13 mouse cellular contexts compared by ENCODE assay signal in the genomic region with DNA sequence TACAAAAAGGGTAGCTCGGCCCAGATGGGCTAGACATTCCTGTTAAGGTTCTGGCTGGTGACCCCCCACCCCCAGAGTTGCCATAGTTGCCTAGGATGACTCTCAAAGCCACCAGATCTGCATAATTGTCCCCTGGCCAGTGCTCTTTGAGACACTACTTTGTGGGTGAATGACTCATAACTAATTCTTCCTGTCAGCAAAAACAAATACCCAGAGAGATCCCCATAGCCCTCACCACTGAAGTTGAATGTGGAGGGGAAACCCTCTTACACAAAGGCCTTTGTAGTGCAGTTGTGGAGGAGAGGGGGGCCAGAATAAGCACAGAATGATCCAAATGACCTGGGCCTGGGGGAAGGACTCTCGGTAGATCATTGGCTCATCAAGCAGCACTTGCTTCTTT. TPM values are rescaled to one million over a fixed set of nuclear protein-coding genes. Genes with fewer than 3 reads are reported as not detected.
DNase-seq lines count a peak whose midpoint lies in the region; ATAC-seq and TF ChIP-seq lines count a peak whose summit lies in the region.
"Had no signal": no experiment of that assay in that cellular context is flagged by ENCODE, and none has a peak within 500 bp of the region (broad histone marks: within the 10 kb centered on the region; RNA-seq: fewer than 3 reads in every experiment).

No protein-coding gene starts in this region.

- H3K4me2 ChIP-seq in midbrain, embryonic 13.5 days (replicated peaks): no peak overlapping the region
- no peak overlapping the region for H3K4me2 ChIP-seq in stomach, postnatal 0 days (replicated peaks; ENCODE audit: low read depth)
- no peak overlapping the region for H3K4me2 ChIP-seq in heart, embryonic 11.5 days
- H3K4me2 ChIP-seq: forebrain, embryonic 15.5 days; heart, embryonic 12.5 days; limb, embryonic 12.5 days had no signal

- no peak for TF ChIP-seq POLR2A in thymus, adult 2 months (IDR thresholded peaks at IDR 0.05; ENCODE audit: control insufficient read depth, extremely low read depth, insufficient read depth, low read length, poor library complexity)

- H3K36me3 ChIP-seq in midbrain, embryonic 10.5 days: no peaks in the 10 kb centered on the region
- H3K36me3 ChIP-seq in midbrain, embryonic 13.5 days: no peaks in the 10 kb centered on the region
- H3K36me3 ChIP-seq in stomach, postnatal 0 days (ENCODE audit: control insufficient read depth, insufficient read depth, low read length): no peaks in the 10 kb centered on the region
- H3K36me3 ChIP-seq in thymus, adult 2 months (ENCODE audit: control insufficient read depth, insufficient read depth, low read length): no peaks in the 10 kb centered on the region
- no peaks in the 10 kb centered on the region for H3K36me3 ChIP-seq in heart, embryonic 11.5 days (ENCODE audit: control insufficient read depth, insufficient read depth, low read length)
- H3K36me3 ChIP-seq: forebrain, embryonic 15.5 days; heart, embryonic 12.5 days; limb, embryonic 12.5 days had no signal

- WGBS in midbrain, embryonic 10.5 days: 47% methylated on average over 2 of the region's 2 CpGs
- 18% methylated on average over 2 of the region's 2 CpGs for WGBS in midbrain, embryonic 13.5 days
- 44% methylated on average over 2 of the region's 2 CpGs for WGBS in stomach, postnatal 0 days
- 20% methylated on average over 2 of the region's 2 CpGs for WGBS in thymus, adult 2 months
- 62% methylated on average over 2 of the region's 2 CpGs for WGBS in heart, embryonic 11.5 days (ENCODE audit: insufficient replicate concordance)

- no peaks in the 10 kb centered on the region for H3K9me3 ChIP-seq in midbrain, embryonic 10.5 days (replicated peaks)
- H3K9me3 ChIP-seq in midbrain, embryonic 13.5 days: no peaks in the 10 kb centered on the region
- no peaks in the 10 kb centered on the region for H3K9me3 ChIP-seq in stomach, postnatal 0 days (ENCODE audit: control insufficient read depth, low read length)
- H3K9me3 ChIP-seq in heart, embryonic 11.5 days (replicated peaks; ENCODE audit: control insufficient read depth, low read length): no peaks in the 10 kb centered on the region
- H3K9me3 ChIP-seq: forebrain, embryonic 15.5 days; heart, embryonic 12.5 days; limb, embryonic 12.5 days had no signal

- H3K4me3 ChIP-seq in midbrain, embryonic 10.5 days: no peak overlapping the region
- H3K4me3 ChIP-seq in midbrain, embryonic 13.5 days (replicated peaks): no peak overlapping the region
- H3K4me3 ChIP-seq in stomach, postnatal 0 days (ENCODE audit: low read depth, low read length): no peak overlapping the region
- H3K4me3 ChIP-seq in thymus, adult 2 months (ENCODE audit: control insufficient read depth, insufficient read depth, low read length): no peak overlapping the region
- H3K4me3 ChIP-seq in heart, embryonic 11.5 days (ENCODE audit: low read depth, low read length): no peak overlapping the region
- H3K4me3 ChIP-seq: forebrain, embryonic 15.5 days; heart, embryonic 12.5 days; limb, embryonic 12.5 days had no signal

- H3K4me1 ChIP-seq in midbrain, embryonic 10.5 days: peaks cover 10% of the 10 kb centered on the region
- peaks cover 4% of the 10 kb centered on the region; the same call in 1 of the 2 replicates for H3K4me1 ChIP-seq in midbrain, embryonic 13.5 days (replicated peaks)
- H3K4me1 ChIP-seq in stomach, postnatal 0 days (replicated peaks; ENCODE audit: control insufficient read depth, insufficient read depth): no peaks in the 10 kb centered on the region
- no peaks in the 10 kb centered on the region for H3K4me1 ChIP-seq in thymus, adult 2 months (replicated peaks; ENCODE audit: control insufficient read depth, insufficient read depth, low read length)
- no peaks in the 10 kb centered on the region for H3K4me1 ChIP-seq in heart, embryonic 11.5 days (ENCODE audit: control insufficient read depth, insufficient read depth, low read length)
- H3K4me1 ChIP-seq: forebrain, embryonic 15.5 days had no signal

- peak; percentile 28 for DNase-seq in midbrain, embryonic 10.5 days (ENCODE audit: low spot score)
- DNase-seq in embryo, embryonic 9.5 days (ENCODE audit: extremely low spot score): peak; percentile 15
- no peak for DNase-seq in stomach, postnatal 0 days (ENCODE audit: low spot score)
- DNase-seq in thymus, adult 2 months: no peak
- DNase-seq: right cerebral cortex, postnatal 14 days; thymus, postnatal 4 days had no signal

- ATAC-seq in midbrain, embryonic 13.5 days: no peak
- ATAC-seq in megakaryocyte, adult 5-6 weeks (ENCODE audit: poor library complexity, severe bottlenecking): peak; percentile 44; the same call in 1 of the 2 replicates
- ATAC-seq in stomach, postnatal 0 days (ENCODE audit: low FRiP score, low TSS enrichment): no peak
- no peak for ATAC-seq in heart, embryonic 11.5 days (replicated peaks; ENCODE audit: insufficient number of reproducible peaks, low FRiP score, low TSS enrichment)
- ATAC-seq: forebrain, embryonic 15.5 days had no signal

- H3K9ac ChIP-seq in midbrain, embryonic 13.5 days (replicated peaks): no peak overlapping the region
- no peak overlapping the region for H3K9ac ChIP-seq in stomach, postnatal 0 days (ENCODE audit: low read length)
- no peak overlapping the region for H3K9ac ChIP-seq in heart, embryonic 11.5 days (ENCODE audit: low read depth, low read length)
- H3K9ac ChIP-seq: forebrain, embryonic 15.5 days; heart, embryonic 12.5 days; limb, embryonic 12.5 days had no signal

- no peak for TF ChIP-seq CTCF in stomach, postnatal 0 days (IDR thresholded peaks at IDR 0.05; ENCODE audit: low read depth)
- TF ChIP-seq CTCF in thymus, adult 2 months (IDR thresholded peaks at IDR 0.05; ENCODE audit: borderline replicate concordance, control insufficient read depth, extremely low read depth, insufficient read depth, low read length, poor library complexity): no peak

- no peaks in the 10 kb centered on the region for H3K27me3 ChIP-seq in midbrain, embryonic 10.5 days (ENCODE audit: low read depth, poor library complexity, severe bottlenecking)
- no peaks in the 10 kb centered on the region for H3K27me3 ChIP-seq in midbrain, embryonic 13.5 days
- no peaks in the 10 kb centered on the region for H3K27me3 ChIP-seq in stomach, postnatal 0 days (ENCODE audit: control insufficient read depth, insufficient read depth, low read length)
- H3K27me3 ChIP-seq in thymus, adult 2 months (ENCODE audit: control insufficient read depth, insufficient read depth, low read length): no peaks in the 10 kb centered on the region
- no peaks in the 10 kb centered on the region for H3K27me3 ChIP-seq in heart, embryonic 11.5 days (ENCODE audit: control insufficient read depth, insufficient read depth, low read length)
- H3K27me3 ChIP-seq: forebrain, embryonic 15.5 days; heart, embryonic 12.5 days; limb, embryonic 12.5 days had no signal

- no peak for TF ChIP-seq EP300 in stomach, postnatal 0 days (optimal IDR thresholded peaks at IDR 0.05)

- 0 out of 2 replicates have a peak overlapping the region, but pooled peaks have one; percentile 1 for H3K27ac ChIP-seq in midbrain, embryonic 10.5 days (replicated peaks)
- no peak overlapping the region for H3K27ac ChIP-seq in midbrain, embryonic 13.5 days
- H3K27ac ChIP-seq in stomach, postnatal 0 days (replicated peaks): peak overlapping the region; percentile 58; the same call in 1 of the 2 replicates
- H3K27ac ChIP-seq in thymus, adult 2 months (ENCODE audit: control insufficient read depth, insufficient read depth, low read length): no peak overlapping the region
- no peak overlapping the region for H3K27ac ChIP-seq in heart, embryonic 11.5 days (ENCODE audit: low read depth, low read length)
- H3K27ac ChIP-seq: forebrain, embryonic 15.5 days; kidney, postnatal 0 days; limb, embryonic 12.5 days had no signal

RNA-seq across cellular contexts. Expression of a gene that starts 21.6 kb away (rescaled TPM):
- polyA plus RNA-seq in midbrain, embryonic 10.5 days (2016; fragmentation: Nextera tagmentation; extraction: Ambion mirVana): not detected in 2 replicates
- polyA plus RNA-seq in midbrain, embryonic 13.5 days (2015; fragmentation: Nextera tagmentation; extraction: Ambion mirVana): not detected in 2 replicates
- total RNA-seq in megakaryocyte, adult 5-6 weeks (2015): not detected in 2 replicates
- not detected in 2 replicates for total RNA-seq in megakaryocyte, adult 5-6 weeks (2017)
- polyA plus RNA-seq in stomach, postnatal 0 days (2015; fragmentation: Nextera tagmentation; extraction: Ambion mirVana): 40.0 and 44.6 TPM in 2 replicates
- 3.5 and 4.9 TPM in 2 replicates for polyA plus RNA-seq in thymus, adult 2 months (2012; rRNA removed)
- polyA plus RNA-seq in heart, embryonic 11.5 days (2014; fragmentation: Nextera tagmentation; extraction: Ambion mirVana): 0.11 TPM in 1 of 2 replicates, not detected in the other
- polyA plus RNA-seq: forebrain, embryonic 15.5 days; heart, embryonic 12.5 days had no signal

RNA-seq across cellular contexts. Expression of a gene that starts 55.1 kb away (rescaled TPM):
- polyA plus RNA-seq in midbrain, embryonic 10.5 days (2016; fragmentation: Nextera tagmentation; extraction: Ambion mirVana): not detected in 2 replicates
- polyA plus RNA-seq in midbrain, embryonic 13.5 days (2015; fragmentation: Nextera tagmentation; extraction: Ambion mirVana): not detected in 2 replicates
- not detected in 2 replicates for total RNA-seq in megakaryocyte, adult 5-6 weeks (2015)
- total RNA-seq in megakaryocyte, adult 5-6 weeks (2017): not detected in 2 replicates
- 280 and 324 TPM in 2 replicates for polyA plus RNA-seq in stomach, postnatal 0 days (2015; fragmentation: Nextera tagmentation; extraction: Ambion mirVana)
- polyA plus RNA-seq in thymus, adult 2 months (2012; rRNA removed): 0.68 and 1.5 TPM in 2 replicates
- not detected in 2 replicates for polyA plus RNA-seq in heart, embryonic 11.5 days (2014; fragmentation: Nextera tagmentation; extraction: Ambion mirVana)
- polyA plus RNA-seq: forebrain, embryonic 15.5 days; heart, embryonic 12.5 days; kidney, postnatal 0 days; limb, embryonic 12.5 days had no signal

Comparison
In these comparisons a context has a peak if more than half of its experiments do, and no peak if none do; other contexts are left out.
1. H3K27ac ChIP-seq: peak in midbrain, embryonic 10.5 days (single experiment) and stomach, postnatal 0 days (single experiment); none in midbrain, embryonic 13.5 days (single experiment), thymus, adult 2 months (single experiment) and heart, embryonic 11.5 days (single experiment).
2. DNase-seq: peak in midbrain, embryonic 10.5 days (single experiment) and embryo, embryonic 9.5 days (single experiment); none in stomach, postnatal 0 days (single experiment) and thymus, adult 2 months (single experiment).
3. RNA of a gene that starts 55.1 kb away (polyA plus RNA-seq): 280 to 324 TPM in stomach, postnatal 0 days; 0.68 to 1.5 TPM in thymus, adult 2 months, not detected in midbrain, embryonic 10.5 days, not detected in midbrain, embryonic 13.5 days and not detected in heart, embryonic 11.5 days; every median in the first group is over 100 times any median in the second.